Comparison of ENCODE assay signal across 21 mouse cellular contexts in genomic region chr7:38215697-38216096, GRCm38 (mm10).
"Had no signal": no experiment of that assay in that cellular context is flagged by ENCODE, and none has a peak within 500 bp of the region (broad histone marks: within the 10 kb centered on the region; RNA-seq: fewer than 3 reads in every experiment).

No protein-coding gene starts in this region.

- H3K4me3 ChIP-seq: heart, adult 2 months; heart, embryonic 13.5 days; heart, embryonic 15.5 days; hindbrain, embryonic 10.5 days; hindbrain, embryonic 12.5 days; intestine, embryonic 15.5 days; layer of hippocampus, adult 2 months; left cerebral cortex, adult 2 months; limb, embryonic 10.5 days; limb, embryonic 12.5 days had no signal

- H3K27ac ChIP-seq: heart, adult 2 months; heart, embryonic 13.5 days; heart, embryonic 15.5 days; hindbrain, embryonic 10.5 days; hindbrain, embryonic 12.5 days; hindbrain, embryonic 14.5 days; intestine, embryonic 15.5 days; layer of hippocampus, adult 2 months; left cerebral cortex, adult 2 months; limb, embryonic 10.5 days; limb, embryonic 12.5 days had no signal

- DNase-seq: gastrocnemius, postnatal 10 days; gastrocnemius, postnatal 25 days; heart, adult 2 months; heart, postnatal 14 days; heart, postnatal 4 days; kidney, adult 18-20 months; kidney, adult 8-10 months; kidney, postnatal 10 days; kidney, postnatal 25 days; kidney, postnatal 4 days; liver had no signal

- H3K4me1 ChIP-seq: hindbrain, embryonic 12.5 days; intestine, embryonic 15.5 days; limb, embryonic 10.5 days; limb, embryonic 12.5 days had no signal

- H3K27me3 ChIP-seq: heart, embryonic 13.5 days; heart, embryonic 15.5 days; hindbrain, embryonic 12.5 days; intestine, embryonic 15.5 days; limb, embryonic 12.5 days had no signal

- H3K36me3 ChIP-seq: hindbrain, embryonic 12.5 days; intestine, embryonic 15.5 days had no signal
